Mouse (Mus musculus): ENCODE measurements around the gene Glud1.

Glud1 gene

DNA sequence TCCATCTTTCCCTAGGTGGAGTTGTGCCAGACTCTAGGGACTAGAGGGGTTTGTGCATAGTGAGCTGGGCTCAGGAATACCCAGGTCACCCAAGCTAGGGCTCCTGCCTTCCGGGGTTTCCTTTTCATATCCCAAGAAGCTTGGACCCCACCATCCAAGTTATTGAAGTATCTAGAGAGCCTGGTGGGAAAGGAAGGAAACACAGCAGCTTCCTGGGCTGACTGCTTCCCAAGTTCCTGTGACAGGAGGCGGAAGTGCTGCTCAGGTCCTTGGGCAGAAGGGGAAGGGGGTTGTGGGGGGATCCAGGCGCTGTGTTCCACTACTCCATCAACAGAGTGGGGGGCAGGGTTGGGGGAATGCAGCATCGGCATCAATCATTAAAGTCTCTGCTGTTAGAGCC is 66.6 kb downstream of the Glud1 start:
- in situ Hi-C loops (cut with MboI, MseI): no loop called here

DNA sequence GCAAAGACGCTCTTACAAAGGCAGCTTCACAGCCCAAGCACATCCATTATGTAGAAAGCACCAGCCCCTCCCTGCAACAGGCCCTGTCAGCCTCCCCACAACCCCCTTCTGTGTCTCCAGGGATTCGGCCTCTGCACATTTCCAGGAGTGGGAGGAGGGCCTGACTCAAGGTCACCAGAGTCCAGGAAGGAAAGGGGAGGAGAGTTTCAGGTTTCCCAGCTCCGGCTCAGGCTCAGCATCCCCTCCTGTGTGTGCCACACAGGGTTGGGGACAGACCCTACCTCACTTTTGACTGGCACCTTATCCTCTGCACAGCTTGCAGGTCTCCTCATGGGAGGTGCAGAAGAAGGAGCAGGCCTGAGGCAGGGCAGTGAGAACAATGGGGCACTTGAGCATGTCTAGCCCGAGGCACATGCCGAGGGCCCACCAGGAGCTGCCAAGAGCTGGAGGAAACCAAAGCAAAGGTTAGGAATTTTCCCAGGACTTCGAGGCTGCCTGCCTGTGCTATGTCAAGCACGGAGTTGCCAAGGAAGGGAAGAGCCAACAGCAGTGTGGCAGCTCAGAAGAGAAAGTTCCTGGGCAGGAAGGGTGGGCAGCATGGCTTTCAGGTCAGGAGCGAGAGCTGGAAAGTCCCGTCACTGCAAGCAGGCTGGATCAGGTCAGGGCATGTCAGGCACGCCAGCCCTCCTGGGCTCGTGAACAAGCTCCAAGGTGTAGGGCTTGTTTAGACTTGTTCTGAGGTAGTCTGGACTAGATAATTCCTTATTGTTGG is 68.2 kb downstream of the Glud1 start:
- in situ Hi-C loops (cut with MboI, MseI): no loop called here

DNA sequence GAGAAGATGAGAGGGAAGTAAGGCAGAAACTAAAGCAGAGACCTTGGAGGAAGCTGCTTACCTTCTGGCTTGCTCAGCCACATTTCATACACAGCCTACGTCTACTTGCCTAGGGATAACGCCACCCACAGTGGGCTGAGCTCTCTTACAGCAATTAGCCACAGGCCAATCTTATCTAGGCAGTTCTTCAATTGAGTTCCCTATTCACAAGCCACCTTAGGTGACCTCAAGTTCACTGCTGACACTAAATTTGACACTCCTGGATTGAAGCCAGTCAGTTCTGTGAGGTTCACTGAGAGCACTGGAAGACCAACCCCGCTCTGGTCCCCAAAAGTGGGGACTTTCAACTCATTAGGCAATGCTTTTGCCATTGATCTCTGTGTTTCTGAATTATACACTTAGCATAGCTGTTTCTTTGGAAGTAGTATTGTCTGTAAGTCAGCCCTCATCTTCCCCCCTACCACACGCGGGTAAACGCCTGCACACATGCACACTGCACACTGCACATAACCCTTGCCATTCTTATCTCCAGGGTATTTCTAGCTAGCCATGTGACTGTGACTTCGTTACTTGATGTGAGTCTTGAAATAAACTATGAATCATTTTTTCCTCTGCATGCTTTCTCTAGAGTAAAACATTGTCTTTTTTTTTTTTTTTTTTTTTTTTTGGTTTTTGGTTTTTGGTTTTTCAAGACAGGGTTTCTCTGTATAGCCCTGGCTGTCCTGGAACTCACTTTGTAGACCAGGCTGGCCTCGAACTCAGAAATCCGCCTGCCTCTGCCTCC is 72.6 kb downstream of the Glud1 start:
- in situ Hi-C loops (cut with MboI, MseI): no loop called here

DNA sequence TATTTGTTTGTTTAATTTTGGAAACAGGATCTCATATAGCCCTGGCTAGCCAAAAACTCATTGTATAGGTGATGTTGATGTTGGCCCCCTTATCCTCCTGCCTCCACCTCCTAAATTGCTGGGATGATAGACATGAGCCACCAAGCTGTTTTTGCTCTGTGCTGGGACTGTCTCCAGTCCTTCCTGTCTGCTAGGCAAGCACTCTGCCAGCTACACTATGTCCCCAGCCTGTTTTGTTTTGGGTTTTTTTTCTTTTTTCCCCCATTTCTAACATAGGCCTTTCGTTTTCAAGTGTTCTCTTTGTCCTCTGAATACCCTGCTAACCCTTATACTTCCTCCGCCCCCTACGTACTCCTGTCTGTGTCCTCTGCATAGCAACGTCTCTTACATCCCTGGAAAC is 82.8 kb downstream of the Glud1 start:
- in situ Hi-C loops (cut with MboI, MseI): no loop called here
